Mouse (Mus musculus) heart, adult 18-20 months (tissue): ENCODE data around the gene Scn1b. TPM values are rescaled to one million over a fixed set of nuclear protein-coding genes. Genes with fewer than 3 reads are reported as not detected.
A peak's percentile ranks its signal among the peaks of the same experiment; 100 is the strongest.

Experiments used
- DNase-seq, 2 experiments: peaks; one replicate each; pipeline ENCODE4 v3.0.0; 2021 to 2022; ENCODE audit warnings: mixed read lengths in 1 of 2
- long read RNA-seq, 2 experiments: library from polyadenylated mRNA; stranded (forward); transcript quantifications; one replicate each; pipeline ENCODE4 v2.0.0; 2021
- total RNA-seq, 2 experiments: library from RNA; stranded (reverse); gene quantifications; 2 replicates each; pipeline ENCODE4 v1.2.3; 2021

Scn1b gene
- total RNA-seq = 10 to 100 TPM; 39.2 to 40.1 TPM
- long read RNA-seq, experiment 1, transcript Scn1b-203 (5 exons, 1,501 nt) = minor isoform, 5 of 33 reads
- long read RNA-seq, experiment 1, transcript Scn1b-201 (6 exons, 1,573 nt) = major isoform, 27 of 33 reads
- long read RNA-seq, experiment 1, partial matches to known transcripts = 1 of 33 reads
- long read RNA-seq, experiment 1, other reads (novel, unspliced or antisense) = 0 of 33 reads
- long read RNA-seq, experiment 2, transcript Scn1b-201 (6 exons, 1,573 nt) = major isoform, 12 of 21 reads
- long read RNA-seq, experiment 2, partial matches to known transcripts = 7 of 21 reads
- long read RNA-seq, experiment 2, other reads (novel, unspliced or antisense) = 0 of 21 reads

DNA sequence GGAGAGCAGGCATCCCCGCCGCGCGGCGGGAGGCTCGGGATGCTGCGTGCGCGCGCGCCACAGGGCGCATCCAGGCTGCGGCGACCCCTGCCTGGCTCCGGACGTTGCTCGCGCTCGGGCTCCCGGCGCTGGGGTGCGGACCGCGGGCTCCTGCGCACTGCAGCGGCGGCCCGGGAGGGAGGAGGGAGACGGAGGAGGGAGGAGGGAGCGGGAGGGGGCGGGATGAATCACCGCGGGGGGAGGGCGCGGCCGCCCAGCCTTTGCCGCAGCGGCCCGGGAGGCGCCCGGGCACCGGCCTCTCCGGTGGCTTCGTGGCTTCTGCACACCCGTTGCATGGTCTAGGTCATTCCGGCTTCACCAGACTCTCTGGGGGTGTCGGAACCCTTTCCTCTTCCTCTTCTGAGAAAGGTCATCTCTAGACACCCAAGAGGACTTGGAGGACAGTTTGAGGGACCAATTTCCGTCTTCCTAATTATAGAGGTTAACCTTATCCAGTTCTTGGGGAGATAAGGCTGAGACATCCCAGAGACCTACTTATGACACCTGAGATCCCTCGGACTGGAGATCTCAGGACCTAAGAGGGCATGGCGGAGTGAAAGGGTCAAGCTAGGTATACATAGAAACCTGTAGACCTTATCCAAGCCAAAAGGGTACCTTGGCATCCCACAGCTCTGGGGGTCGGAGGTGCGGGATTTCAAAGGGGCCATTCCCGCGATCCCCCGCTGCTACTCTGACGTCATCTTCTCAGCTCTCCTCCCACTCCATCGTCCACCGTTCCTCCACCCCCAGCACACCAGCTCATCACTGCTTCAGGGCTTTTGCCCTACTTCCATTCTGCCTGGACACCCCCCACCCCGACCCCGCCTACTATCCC, at the start of gene Scn1b:
TSS of gene Scn1b (minus strand) at position 153 of the 874 bp plus-strand sequence.
- DNase-seq = peak; percentile 69 to 79

GRCm38 (mm10) chr7:31175096-31175495, 48.3 kb upstream of the Scn1b start:
- DNase-seq = no peak

DNA sequence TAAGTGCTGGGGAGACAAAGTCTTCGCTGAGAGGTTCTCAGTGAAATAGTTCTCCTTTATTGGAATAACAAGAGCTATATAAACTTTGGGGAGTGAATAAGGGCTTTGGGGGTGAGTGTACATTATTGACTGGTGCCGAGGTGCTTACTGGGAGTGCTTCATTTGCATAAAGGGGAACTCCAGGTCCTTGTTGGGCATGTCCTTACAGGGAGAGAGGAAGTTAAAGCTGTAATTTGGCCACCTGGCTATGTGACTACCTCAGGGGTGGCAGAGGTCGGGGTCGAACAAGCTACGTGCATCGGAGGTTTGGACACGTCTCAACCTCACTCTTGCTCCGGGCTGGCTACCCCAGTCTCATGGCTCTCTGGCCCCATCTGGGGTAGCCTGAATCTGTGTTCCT, 47.7 kb upstream of the Scn1b start:
- DNase-seq = no peak

DNA sequence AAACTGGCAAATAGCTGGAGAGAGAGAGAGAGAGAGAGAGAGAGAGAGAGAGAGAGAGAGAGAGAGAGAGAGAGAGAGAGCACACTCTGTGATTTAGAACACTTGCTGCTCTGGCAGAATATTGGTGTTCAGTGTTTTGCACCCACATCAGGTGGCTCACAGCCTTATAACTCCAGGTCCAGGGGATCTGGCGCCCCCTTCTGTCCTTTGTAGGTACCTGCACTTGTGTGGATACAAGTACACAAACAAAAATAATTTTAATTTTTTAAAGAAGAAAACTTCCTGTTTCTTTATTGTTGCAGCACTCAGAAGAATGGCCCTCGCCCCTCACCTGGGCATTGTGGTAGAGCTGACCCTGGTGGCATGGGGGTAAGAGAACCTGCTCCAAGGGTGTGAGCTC, 45.4 kb upstream of the Scn1b start:
- DNase-seq = peak in 1 of 2 experiments; percentile 56

DNA sequence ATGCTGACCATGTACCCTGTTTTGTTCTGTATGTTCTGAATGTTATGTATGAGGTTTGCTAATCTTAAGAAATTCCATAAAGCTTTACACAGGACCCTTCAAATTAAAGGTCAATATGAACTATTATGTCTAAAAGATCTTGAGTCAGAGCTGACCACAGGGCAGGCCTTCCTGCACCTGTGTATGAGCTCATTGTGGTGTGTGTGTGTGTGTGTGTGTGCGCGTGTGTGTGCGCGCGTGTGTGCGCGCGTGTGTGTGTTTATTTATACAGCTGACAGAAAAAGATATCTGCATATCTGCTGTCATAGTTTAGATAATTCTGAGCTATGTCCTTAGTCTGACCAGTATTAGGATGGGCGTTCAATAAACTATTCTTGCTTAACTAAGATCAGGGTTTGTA, 43.7 kb upstream of the Scn1b start:
- DNase-seq = no peak

DNA sequence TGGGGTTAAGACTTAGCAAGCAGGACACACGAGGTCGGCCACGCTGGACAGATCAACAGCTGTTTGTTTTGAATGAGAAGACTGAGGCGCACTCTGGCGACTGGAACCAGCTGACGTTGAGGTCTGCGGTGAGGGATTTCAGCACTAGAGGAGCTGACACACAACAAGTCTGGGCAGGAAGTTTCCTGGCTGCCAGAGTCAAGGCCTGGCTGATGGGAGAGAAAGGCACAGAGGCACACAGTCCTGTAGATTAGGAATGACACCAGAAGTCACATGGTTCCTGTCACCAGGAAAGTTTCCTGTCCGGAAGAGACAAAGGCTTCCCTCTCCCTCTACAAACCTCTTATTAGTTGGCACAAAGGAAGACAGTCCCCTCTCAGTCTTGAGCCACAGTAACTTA, 41.6 kb upstream of the Scn1b start:
- DNase-seq = peak in 1 of 2 experiments; percentile 55

DNA sequence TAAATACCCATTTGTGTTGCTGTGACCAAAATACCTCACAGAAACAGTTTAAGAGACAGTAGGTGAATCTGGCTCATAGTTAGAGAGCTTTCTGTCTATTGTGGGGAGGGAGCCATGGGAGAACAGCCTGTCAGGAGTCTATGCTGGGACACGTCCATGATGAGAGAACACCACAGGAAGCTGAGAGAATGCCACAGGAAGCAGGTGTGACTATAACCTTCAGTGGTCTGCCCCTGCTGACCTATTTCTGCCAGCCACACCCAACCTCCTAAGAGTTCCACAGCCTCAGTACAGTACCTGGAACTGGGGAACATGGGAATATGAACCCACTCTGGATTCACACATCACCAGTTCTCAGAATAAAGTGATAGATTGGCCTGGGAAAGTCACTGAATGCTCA, 37.9 kb upstream of the Scn1b start:
- DNase-seq = no peak

DNA sequence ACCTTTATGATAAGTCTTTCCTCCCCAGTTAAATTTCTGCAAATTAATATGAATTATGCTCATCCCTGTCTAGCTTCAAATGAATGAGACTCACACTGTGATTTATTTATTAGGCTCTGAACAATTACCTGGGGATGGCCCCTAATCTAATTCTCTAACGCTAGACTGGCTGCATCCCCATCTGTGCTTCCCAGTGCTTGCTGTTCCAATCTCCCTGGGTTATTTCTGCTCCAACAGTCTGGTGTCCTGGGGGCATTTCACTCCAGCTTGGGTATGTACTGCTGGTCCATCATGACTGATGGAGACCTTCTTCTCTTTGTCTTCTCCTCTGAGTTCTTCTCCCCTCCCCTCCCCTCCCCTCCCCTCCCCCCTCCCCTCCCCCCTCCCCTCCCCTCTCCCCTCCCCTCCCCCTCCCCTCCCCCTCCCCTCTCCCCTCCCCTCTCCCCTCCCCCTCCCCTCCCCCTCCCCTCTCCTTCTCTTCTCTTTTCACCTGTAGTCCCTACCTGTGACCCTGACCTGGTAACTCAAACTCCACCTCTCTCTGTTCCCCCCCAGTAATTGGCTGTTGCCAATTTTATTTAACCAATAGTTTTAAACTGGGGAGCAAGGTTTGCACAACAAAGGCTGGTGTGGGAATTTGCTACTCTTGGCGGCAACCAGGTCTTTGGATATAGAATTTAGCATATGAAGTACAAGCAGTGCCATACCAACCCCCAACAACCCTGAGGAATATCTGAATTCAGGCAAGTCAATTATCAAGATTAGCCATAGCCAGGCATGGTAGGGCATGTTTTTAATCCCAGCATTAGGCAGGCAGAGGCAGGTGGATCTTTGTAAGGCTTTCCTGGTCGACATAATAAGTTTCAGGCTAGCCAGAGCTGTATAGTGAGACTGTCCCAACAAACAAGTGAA, 37.1 kb upstream of the Scn1b start:
- DNase-seq = no peak

DNA sequence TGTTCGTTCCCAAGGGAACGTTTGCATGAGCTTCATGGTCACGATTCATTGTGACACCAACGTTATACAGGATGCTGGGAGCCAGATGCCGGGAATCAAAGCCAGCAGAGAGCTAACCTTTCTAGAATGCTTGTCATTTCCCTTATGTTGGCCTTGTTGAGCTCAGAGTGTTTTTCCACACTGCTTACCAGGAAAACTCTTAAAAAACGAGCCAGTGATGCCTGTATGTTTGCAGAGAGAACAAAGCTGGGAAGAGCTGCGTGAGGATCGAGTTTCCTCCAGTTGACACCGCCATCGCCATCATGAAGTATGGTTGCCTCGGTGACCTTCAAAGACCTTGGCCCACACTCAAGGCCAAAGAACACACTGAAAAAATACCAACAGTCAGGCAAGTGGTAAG, 35.5 kb upstream of the Scn1b start:
- DNase-seq = no peak

DNA sequence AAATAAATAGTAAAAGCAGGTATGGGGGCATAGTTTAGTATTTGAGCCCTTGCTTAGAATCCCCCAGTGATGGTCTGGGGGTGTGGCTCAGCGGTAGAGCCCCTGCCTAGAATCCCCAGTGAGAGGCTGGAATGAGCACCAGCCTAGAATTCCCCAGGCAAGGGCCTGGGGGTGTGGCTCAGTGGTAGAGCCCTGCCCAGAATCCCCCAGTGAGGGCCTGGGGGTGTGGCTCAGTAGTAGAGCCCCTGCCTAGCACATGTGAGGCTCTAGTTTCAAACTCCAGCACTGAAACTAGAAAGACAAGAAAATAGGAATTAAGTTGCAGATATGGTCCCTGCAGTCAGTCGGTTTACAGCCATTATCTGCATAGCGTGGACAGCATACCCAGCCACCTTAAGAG, 35.0 kb upstream of the Scn1b start:
- DNase-seq = no peak

- DNase-seq = no peak
These were observed 34.4 kb upstream of the Scn1b start for GRCm38 (mm10) chr7:31161246-31161645.

DNA sequence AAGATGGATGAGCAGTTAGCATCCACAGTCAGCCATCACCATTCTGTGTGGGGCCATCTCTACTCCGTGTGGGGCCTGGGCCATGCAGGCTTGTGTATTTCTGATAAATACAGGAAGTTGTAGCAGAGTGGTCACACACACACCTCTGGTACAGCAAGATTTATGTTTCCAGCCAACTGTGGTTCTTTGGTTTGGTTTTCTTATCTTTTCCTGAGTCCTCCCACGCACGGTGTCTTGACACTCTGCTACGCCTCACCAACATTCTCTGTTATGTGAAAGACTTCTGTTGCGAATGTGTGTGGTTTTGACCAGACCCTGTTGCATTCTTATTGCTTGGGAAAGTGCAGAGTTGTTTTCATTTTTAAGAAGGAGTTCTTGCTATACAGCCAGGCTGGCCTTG, 34.0 kb upstream of the Scn1b start:
- no peak for DNase-seq

DNA sequence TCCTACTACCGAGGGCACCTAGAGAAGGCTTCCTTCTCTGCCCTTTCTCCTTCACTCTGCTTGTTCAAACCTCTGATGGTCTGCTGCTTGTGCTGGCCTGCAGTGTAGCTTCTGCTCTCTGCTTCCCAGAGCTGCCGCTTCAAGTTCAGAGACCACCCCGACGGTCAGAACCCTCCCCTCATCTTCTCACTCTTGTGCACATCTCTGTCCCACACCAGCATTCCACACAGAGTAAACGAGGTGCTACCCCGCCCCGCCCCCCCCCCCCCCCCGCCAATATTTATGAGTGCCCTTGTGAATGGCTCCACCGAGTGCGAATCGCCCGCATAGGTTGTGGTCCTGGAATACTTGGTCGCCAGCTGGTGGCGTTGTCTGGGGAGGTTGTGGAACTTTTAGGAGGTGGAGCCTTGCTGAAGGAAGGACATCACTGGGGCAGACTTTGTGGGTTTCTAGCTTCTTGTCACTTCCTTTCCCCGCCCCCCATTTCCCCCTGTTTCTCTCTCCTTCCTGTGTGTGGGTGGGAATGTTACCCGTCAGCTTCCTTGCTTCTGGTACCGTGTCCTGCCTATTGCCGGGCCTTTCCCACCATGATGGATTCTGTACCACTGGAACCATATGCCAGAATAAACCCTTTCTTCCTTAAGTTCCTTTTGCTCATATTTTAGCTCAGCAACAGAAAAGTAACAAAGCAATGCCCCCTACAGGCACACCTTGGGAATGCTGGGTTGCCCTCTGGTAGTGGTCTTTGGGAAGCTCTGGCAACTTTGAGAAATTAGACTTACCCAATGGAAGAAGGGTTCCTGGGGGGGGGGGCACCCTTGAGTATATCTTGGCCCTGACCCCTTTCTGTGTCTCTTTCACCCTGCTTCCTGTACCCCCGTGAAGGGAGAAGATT, 29.5 kb upstream of the Scn1b start:
- DNase-seq = peak in 1 of 2 experiments; percentile 56

GRCm38 (mm10) chr7:31155296-31156033, 28.7 kb upstream of the Scn1b start, which contains the start of gene Gramd1a:
Gene Gramd1a, minus strand, starts transcription at chr7:31155896.
- DNase-seq = peak; percentile 56 to 61

GRCm38 (mm10) chr7:31153536-31154320, 26.9 kb upstream of the Scn1b start:
- DNase-seq = no peak

DNA sequence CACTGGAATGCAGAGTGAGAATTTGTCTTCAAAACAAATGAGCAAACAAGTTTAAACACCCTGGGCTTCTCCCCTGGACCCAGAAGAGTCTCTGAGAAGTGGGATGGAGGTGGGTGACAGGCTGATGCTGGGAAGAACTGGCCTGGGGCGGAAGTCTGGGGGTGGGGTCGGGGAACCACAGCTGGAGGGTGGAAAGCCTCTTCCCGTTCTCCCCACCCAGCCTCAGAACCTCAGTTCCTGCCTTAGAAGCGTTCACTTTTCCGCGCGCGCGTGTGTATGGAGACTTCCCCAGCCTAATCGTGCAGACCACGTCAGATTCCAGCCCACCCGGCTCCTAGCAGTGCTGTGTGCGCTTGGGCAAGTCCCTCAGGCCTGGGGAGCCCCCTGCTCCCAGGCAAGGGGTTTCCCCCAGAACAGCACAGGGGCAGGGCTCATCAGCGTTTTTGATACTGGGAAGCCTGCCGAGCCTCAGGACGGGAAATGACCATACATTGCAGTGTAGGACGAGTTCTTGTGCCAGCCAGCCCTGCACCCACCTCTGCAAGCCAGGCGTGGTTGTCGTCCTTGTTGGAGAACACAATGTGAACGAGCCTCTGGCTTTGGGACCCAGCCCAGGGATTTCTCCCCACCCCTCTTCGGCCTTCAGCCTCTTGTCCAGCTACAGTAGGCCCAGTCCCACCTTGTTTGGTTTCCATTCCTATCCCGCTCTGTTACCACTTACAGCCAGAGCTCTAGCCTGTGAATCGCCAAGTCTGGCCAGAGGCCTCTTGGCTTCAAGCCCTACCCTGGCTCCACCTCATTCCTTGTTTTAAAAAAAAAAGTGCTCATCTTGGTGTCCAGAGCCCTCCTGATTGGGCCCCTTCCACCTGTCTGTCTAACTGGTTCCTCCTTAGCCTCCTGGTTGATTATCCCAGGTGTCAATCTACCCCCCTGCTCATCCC, 24.8 kb upstream of the Scn1b start:
- peak; percentile 85 for DNase-seq

DNA sequence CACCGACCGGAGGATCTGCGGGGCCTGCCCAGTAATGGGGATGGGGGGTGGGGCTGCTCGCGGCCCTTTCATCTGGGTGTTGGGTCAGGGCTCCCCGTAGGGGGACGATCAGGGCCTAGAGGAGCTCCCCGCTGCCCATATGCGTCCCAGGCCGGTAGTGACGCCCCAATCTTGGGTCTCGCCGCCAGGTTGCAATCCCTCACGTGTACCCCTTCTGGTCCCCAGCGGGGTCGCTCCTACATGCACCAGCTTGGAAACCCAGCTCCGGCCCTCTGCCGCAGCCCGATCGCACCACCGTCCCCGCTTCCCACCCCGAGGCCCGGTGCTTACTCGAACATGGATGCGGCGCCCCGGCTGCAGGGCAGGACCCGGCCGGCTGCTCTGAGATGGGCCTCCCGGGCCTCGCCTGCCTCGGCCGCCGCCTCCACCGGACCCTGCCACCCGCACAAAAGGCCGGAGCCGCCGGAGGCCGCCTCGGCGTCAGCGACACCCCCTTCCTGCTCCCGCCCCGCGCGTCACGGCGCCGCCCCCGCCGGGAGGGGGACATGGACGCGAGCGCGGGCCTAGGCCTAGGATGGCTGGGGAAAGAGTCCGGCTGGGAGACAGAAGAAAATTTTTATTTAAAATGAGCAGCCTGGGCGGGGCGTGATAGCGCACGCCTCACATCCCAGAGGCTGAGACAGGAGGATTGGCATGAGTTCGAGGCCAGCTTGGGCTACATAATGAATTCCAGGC, 23.9 kb upstream of the Scn1b start:
- DNase-seq = peak; percentile 93 to 96
